Mouse (Mus musculus) embryonic fibroblast, embryonic 13.5 days (primary cell): ENCODE measurements around the gene Rplp2.

ENCODE experiments used
- CTCF ChIP-seq: IDR thresholded peaks from 2 replicates; pipeline ENCODE4 v1.5.1; 2011; ENCODE audit warnings: mild to moderate bottlenecking, control low read depth, low read length, moderate library complexity, borderline replicate concordance; ENCODE audit not compliant: insufficient read depth
- POLR2A ChIP-seq: IDR thresholded peaks from 2 replicates; pipeline ENCODE4 v1.6.1; 2011; ENCODE audit warnings: low read depth, mild to moderate bottlenecking, control low read depth, low read length, moderate library complexity

DNA sequence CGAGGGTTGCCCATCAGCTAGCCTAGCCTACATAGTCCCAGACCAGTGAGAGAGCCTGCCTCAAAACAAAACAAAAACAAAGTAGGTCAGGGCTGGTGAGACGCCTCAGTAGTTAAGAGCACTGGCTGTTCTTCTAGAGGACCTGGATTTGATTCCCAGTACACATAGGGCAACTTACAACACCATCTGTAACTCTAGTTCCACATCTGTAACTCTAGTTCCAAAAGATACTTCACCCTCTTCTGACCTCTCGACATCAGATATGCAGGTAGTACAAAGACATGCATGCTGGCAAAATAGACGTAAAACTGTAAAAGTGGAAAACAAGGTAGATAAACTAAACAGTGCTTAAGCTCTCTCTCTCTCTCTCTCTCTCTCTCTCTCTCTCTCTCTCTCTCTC is 23.4 kb upstream of the Rplp2 start:
- TF ChIP-seq CTCF (no peak), POLR2A (no peak)
